Mouse (Mus musculus) macrophage (primary cell): ENCODE data around the gene Prrc2b. TPM values are rescaled to one million over a fixed set of nuclear protein-coding genes. Genes with fewer than 3 reads are reported as not detected.

Source experiments
- H3K27ac ChIP-seq: fragments of 350-480 bp; formaldehyde crosslinking; 2 replicates; pipeline ENCODE4 v1.9.0; 2021
- H3K36me3 ChIP-seq: fragments of 350-480 bp; formaldehyde crosslinking; 2 replicates; pipeline ENCODE4 v1.9.0; 2021; ENCODE audit errors: inconsistent target
- H3K4me3 ChIP-seq: fragments of 350-480 bp; formaldehyde crosslinking; 2 replicates; pipeline ENCODE4 v1.9.0; 2021; ENCODE audit errors: inconsistent target
- H3K79me2 ChIP-seq: fragments of 350-480 bp; formaldehyde crosslinking; 2 replicates; pipeline ENCODE4 v1.9.0; 2021; ENCODE audit errors: inconsistent target
- WGBS: methylation state at CpG from one replicate; pipeline ENCODE4 v1.1.7; 2026; ENCODE audit warnings: inconsistent platforms; ENCODE audit not compliant: missing documents; 5-methylcytosine and 5-hydroxymethylcytosine counted together
- polyA plus RNA-seq: library from polyadenylated mRNA; stranded (reverse); fragments of 250-400 nt; gene quantifications from 3 replicates; pipeline ENCODE4 v1.2.4, GENCODE M21; 2018; ENCODE audit warnings: inconsistent platforms

The Prrc2b gene
- polyA plus RNA-seq, 1 experiment from 2014 or later = 29.1 TPM

GRCm38 (mm10) chr2:32258887-32259533 is 108.1 kb downstream of the Prrc2b start:
- H3K4me3 ChIP-seq = peak overlapping the region; percentile 67
- peaks cover 14% of the 10 kb centered on the region for H3K79me2 ChIP-seq
- peaks cover 32% of the 10 kb centered on the region for H3K36me3 ChIP-seq
- WGBS = 57% methylated on average over 6 of the region's 6 CpGs
- peak overlapping the region; percentile 28; the same call in 1 of the 2 replicates for H3K27ac ChIP-seq

GRCm38 (mm10) chr2:32259657-32260417 is 109.0 kb downstream of the Prrc2b start, which contains the start of gene Uck1:
TSS of gene Uck1 (minus strand) at chr2:32260159.
- peak within 1 kb of the TSS; percentile 67 for H3K4me3 ChIP-seq
- H3K79me2 ChIP-seq = peaks cover 14% of the 10 kb centered on the region
- 2% methylated on average over 41 of the region's 59 CpGs for WGBS
- H3K36me3 ChIP-seq = peaks cover 24% of the 10 kb centered on the region
- peak within 1 kb of the TSS; percentile 33 for H3K27ac ChIP-seq

DNA sequence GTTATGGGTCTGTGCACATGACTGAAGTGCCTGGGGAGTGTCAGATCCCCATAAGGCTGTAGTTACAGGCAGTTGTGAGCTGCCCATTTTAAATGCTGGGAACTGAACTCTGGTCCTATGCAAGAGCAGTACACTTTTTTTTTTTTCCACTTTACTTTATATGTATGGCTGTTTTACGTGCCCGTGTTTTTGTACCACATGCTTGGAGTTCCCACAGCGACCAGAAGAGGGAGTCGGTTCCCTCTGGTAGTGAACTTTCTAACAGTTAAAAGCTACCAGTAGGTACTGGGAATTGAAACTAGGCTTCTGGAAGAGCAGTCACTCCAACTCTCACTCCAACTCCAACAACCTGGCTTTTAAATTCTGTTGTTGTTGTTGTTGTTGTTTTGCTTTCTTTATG is 109.8 kb downstream of the Prrc2b start:
- Histone ChIP-seq H3K36me3 (peaks cover 24% of the 10 kb centered on the region), H3K79me2 (peaks cover 14% of the 10 kb centered on the region), H3K27ac (peak overlapping the region; percentile 33; the same call in 1 of the 2 replicates), H3K4me3 (no peak overlapping the region)
- WGBS = 42% methylated on average over 4 of the region's 4 CpGs

GRCm38 (mm10) chr2:32275823-32276222 is 124.9 kb downstream of the Prrc2b start:
- 96% methylated on average over 2 of the region's 3 CpGs for WGBS
- Histone ChIP-seq H3K27ac (no peak overlapping the region), H3K36me3 (peaks cover 25% of the 10 kb centered on the region; the same call in 1 of the 2 replicates), H3K79me2 (no peaks in the 10 kb centered on the region), H3K4me3 (no peak overlapping the region)

- WGBS = 63% methylated on average over 2 of the region's 2 CpGs
Observed at GRCm38 (mm10) chr2:32282289-32282688, 131.4 kb downstream of the Prrc2b start.

GRCm38 (mm10) chr2:32282727-32283126 is 131.8 kb downstream of the Prrc2b start:
- Histone ChIP-seq H3K79me2 (peaks cover 16% of the 10 kb centered on the region), H3K4me3 (no peak overlapping the region), H3K27ac (no peak overlapping the region), H3K36me3 (peaks cover 29% of the 10 kb centered on the region; the same call in 1 of the 2 replicates)
- 89% methylated on average over 1 of the region's 1 CpGs for WGBS

More at GRCm38 (mm10) chr2:32282289-32282688, 131.4 kb downstream of the Prrc2b start:
- Histone ChIP-seq H3K27ac (no peak overlapping the region), H3K79me2 (peaks cover 11% of the 10 kb centered on the region), H3K36me3 (peaks cover 29% of the 10 kb centered on the region; the same call in 1 of the 2 replicates), H3K4me3 (no peak overlapping the region)

DNA sequence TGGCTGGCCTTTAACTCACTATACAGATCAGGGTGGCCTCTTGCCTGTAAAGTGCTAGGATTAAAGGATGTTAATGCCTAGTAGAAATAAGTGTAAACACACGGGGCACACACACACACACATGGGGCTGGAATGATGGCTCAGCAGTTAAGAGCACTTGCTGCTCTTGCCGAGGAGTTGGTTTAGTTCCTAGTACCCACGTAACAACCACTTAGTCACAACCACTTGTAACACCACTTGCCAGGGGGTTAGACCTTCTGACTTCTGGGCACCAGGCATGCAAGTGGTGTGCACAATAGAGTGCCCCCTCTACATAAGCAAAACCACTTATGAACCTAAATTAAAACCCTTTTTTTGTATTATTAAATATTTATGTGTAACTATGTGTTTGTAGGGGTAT is 133.1 kb downstream of the Prrc2b start:
- Histone ChIP-seq H3K79me2 (peaks cover 25% of the 10 kb centered on the region), H3K27ac (no peak overlapping the region), H3K36me3 (peaks cover 16% of the 10 kb centered on the region; the same call in 1 of the 2 replicates), H3K4me3 (no peak overlapping the region)
- WGBS = 97% methylated on average over 3 of the region's 3 CpGs

Other genes with a start within 250 kb of the Prrc2b start
- not detected in 3 replicates for gene Aif1l, start 200.9 kb upstream of the Prrc2b start, polyA plus RNA-seq
- 39.4 to 47.0 TPM (median 40.3 TPM) in 3 replicates for gene Nup214, start 176.6 kb upstream of the Prrc2b start, polyA plus RNA-seq
- 12.7 to 16.8 TPM (median 14.3 TPM) in 3 replicates for gene Fam78a, start 66.2 kb upstream of the Prrc2b start, polyA plus RNA-seq
- gene Plpp7, start 55.6 kb upstream of the Prrc2b start, polyA plus RNA-seq = 0.75 to 1.4 TPM (median 0.87 TPM) in 3 replicates
- gene Pomt1, start 85.5 kb downstream of the Prrc2b start, polyA plus RNA-seq = 11.1 to 15.3 TPM (median 12.5 TPM) in 3 replicates
- 19.4 to 32.3 TPM (median 28.1 TPM) in 3 replicates for gene Uck1, start 109.1 kb downstream of the Prrc2b start, polyA plus RNA-seq
- 31.7 to 53.4 TPM (median 36.4 TPM) in 3 replicates for gene Golga2, start 136.3 kb downstream of the Prrc2b start, polyA plus RNA-seq
- 220 to 392 TPM (median 276 TPM) in 3 replicates for gene Swi5, start 137.0 kb downstream of the Prrc2b start, polyA plus RNA-seq
- 35.3 to 118 TPM (median 57.2 TPM) in 3 replicates for gene Ciz1, start 201.2 kb downstream of the Prrc2b start, polyA plus RNA-seq
- 0.23 TPM in 1 of 3 replicates, not detected in the others for gene Dnm1, start 202.3 kb downstream of the Prrc2b start, polyA plus RNA-seq
- gene 1110008P14Rik, start 230.9 kb downstream of the Prrc2b start, polyA plus RNA-seq = 22.2 to 62.2 TPM (median 53.7 TPM) in 3 replicates
- gene Lcn2, start 237.2 kb downstream of the Prrc2b start, polyA plus RNA-seq = 2.6 to 16.1 TPM (median 12.6 TPM) in 3 replicates
- 7.9 to 14.2 TPM (median 9.4 TPM) in 3 replicates for gene Ptges2, start 244.8 kb downstream of the Prrc2b start, polyA plus RNA-seq